Mouse (Mus musculus): ENCODE results near the gene Zfp28. TPM values are rescaled to one million over a fixed set of nuclear protein-coding genes. Genes with fewer than 3 reads are reported as not detected.
A peak's percentile ranks its signal among the peaks of the same experiment; 100 is the strongest.

Zfp28 gene
- polyA plus RNA-seq, 1 experiment from 2014 or later, result 14.9 TPM

GRCm38 (mm10) chr7:6384011-6384410, 916 bp downstream of the Zfp28 start:
- 76% methylated on average over 8 of the region's 8 CpGs for WGBS
- Histone ChIP-seq H3K36me3 (ENCODE audit: control insufficient read depth, insufficient read depth, low read length) (no peaks in the 10 kb centered on the region), H3K4me1 (ENCODE audit: control insufficient read depth, insufficient read depth, low read length) (peaks cover 4% of the 10 kb centered on the region; the same call in 1 of the 2 replicates), H3K4me2 (ENCODE audit: low read depth) (peak overlapping the region; percentile 61), H3K9me3 (ENCODE audit: control insufficient read depth, low read length) (no peaks in the 10 kb centered on the region), H3K27me3 (ENCODE audit: control insufficient read depth, insufficient read depth, low read length) (no peaks in the 10 kb centered on the region), H3K9ac (ENCODE audit: low read length) (peak overlapping the region; percentile 60; the same call in 1 of the 2 replicates), H3K4me3 (ENCODE audit: low read depth, low read length) (peak overlapping the region; percentile 45), H3K27ac (ENCODE audit: low read depth, low read length) (no peak overlapping the region)
- ATAC-seq (ENCODE audit: insufficient read depth, low FRiP score, low TSS enrichment) (no peak), DNase-seq (ENCODE audit: low spot score) (no peak)

DNA sequence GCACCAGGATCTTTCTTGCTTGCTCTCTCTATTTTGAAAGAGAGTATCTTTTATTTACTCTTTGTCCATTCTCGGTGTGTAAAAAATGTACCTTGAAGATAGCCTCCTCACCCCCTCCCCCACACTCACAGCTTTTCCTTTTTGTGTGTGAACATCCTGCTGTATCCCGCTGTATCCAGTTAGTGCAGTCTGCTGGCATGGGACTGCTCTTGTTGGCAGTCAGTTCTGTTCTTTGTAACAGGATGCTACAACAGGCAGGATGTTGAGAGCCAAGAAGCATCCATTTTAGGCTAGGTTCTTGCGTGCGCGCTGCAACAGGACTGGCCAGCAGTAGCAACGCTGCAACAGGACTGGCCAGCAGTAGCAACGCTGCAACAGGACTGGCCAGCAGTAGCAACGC, 3.9 kb downstream of the Zfp28 start:
- WGBS, result 97% methylated on average over 7 of the region's 8 CpGs
- no peaks in the 10 kb centered on the region for H3K27me3 ChIP-seq (ENCODE audit: control insufficient read depth, insufficient read depth, low read length)
- H3K27ac ChIP-seq (ENCODE audit: low read depth, low read length), result no peak overlapping the region
- DNase-seq (ENCODE audit: low spot score) (no peak), ATAC-seq (ENCODE audit: insufficient read depth, low FRiP score, low TSS enrichment) (no peak)
- peaks cover 4% of the 10 kb centered on the region; the same call in 1 of the 2 replicates for H3K4me1 ChIP-seq (ENCODE audit: control insufficient read depth, insufficient read depth, low read length)
- no peaks in the 10 kb centered on the region for H3K9me3 ChIP-seq (ENCODE audit: control insufficient read depth, low read length)
- no peak overlapping the region for H3K9ac ChIP-seq (ENCODE audit: low read length)
- H3K4me3 ChIP-seq (ENCODE audit: low read depth, low read length), result no peak overlapping the region
- no peak overlapping the region for H3K4me2 ChIP-seq (ENCODE audit: low read depth)
- H3K36me3 ChIP-seq (ENCODE audit: control insufficient read depth, insufficient read depth, low read length), result peaks cover 4% of the 10 kb centered on the region; the same call in 1 of the 2 replicates

- 88% methylated on average over 5 of the region's 5 CpGs for WGBS
- no peak overlapping the region for H3K4me3 ChIP-seq (ENCODE audit: low read depth, low read length)
- no peaks in the 10 kb centered on the region; the same call in 1 of the 2 replicates for H3K4me1 ChIP-seq (ENCODE audit: control insufficient read depth, insufficient read depth, low read length)
- no peak overlapping the region for H3K4me2 ChIP-seq (ENCODE audit: low read depth)
- no peaks in the 10 kb centered on the region for H3K27me3 ChIP-seq (ENCODE audit: control insufficient read depth, insufficient read depth, low read length)
- no peak overlapping the region for H3K9ac ChIP-seq (ENCODE audit: low read length)
- no peak for DNase-seq (ENCODE audit: low spot score)
- H3K36me3 ChIP-seq (ENCODE audit: control insufficient read depth, insufficient read depth, low read length), result peaks cover 9% of the 10 kb centered on the region; the same call in 1 of the 2 replicates
- no peaks in the 10 kb centered on the region for H3K9me3 ChIP-seq (ENCODE audit: control insufficient read depth, low read length)
- no peak overlapping the region for H3K27ac ChIP-seq (ENCODE audit: low read depth, low read length)
- ATAC-seq (ENCODE audit: insufficient read depth, low FRiP score, low TSS enrichment), result no peak
These were observed 5.9 kb downstream of the Zfp28 start for GRCm38 (mm10) chr7:6388971-6389370.

- WGBS, result 61% methylated on average over 5 of the region's 5 CpGs
- H3K9me3 ChIP-seq (ENCODE audit: control insufficient read depth, low read length), result no peaks in the 10 kb centered on the region
- no peak for DNase-seq (ENCODE audit: low spot score)
- no peak overlapping the region for H3K4me2 ChIP-seq (ENCODE audit: low read depth)
- H3K27ac ChIP-seq (ENCODE audit: low read depth, low read length), result no peak overlapping the region
- no peak overlapping the region for H3K9ac ChIP-seq (ENCODE audit: low read length)
- no peaks in the 10 kb centered on the region for H3K27me3 ChIP-seq (ENCODE audit: control insufficient read depth, insufficient read depth, low read length)
- ATAC-seq (ENCODE audit: insufficient read depth, low FRiP score, low TSS enrichment), result no peak
- H3K36me3 ChIP-seq (ENCODE audit: control insufficient read depth, insufficient read depth, low read length), result peaks cover 9% of the 10 kb centered on the region; the same call in 1 of the 2 replicates
- no peak overlapping the region for H3K4me3 ChIP-seq (ENCODE audit: low read depth, low read length)
- no peaks in the 10 kb centered on the region for H3K4me1 ChIP-seq (ENCODE audit: control insufficient read depth, insufficient read depth, low read length)
These were observed 6.4 kb downstream of the Zfp28 start for GRCm38 (mm10) chr7:6389449-6389848.

- no peaks in the 10 kb centered on the region for H3K36me3 ChIP-seq (ENCODE audit: control insufficient read depth, insufficient read depth, low read length)
- H3K4me2 ChIP-seq (ENCODE audit: low read depth), result peak within 1 kb of the TSS; percentile 55
- 30% methylated on average over 25 of the region's 25 CpGs for WGBS
- peak; percentile 74 for DNase-seq (ENCODE audit: low spot score)
- H3K4me3 ChIP-seq (ENCODE audit: low read depth, low read length), result peak within 1 kb of the TSS; percentile 34
- H3K9me3 ChIP-seq (ENCODE audit: control insufficient read depth, low read length), result no peaks in the 10 kb centered on the region
- peak within 1 kb of the TSS; percentile 26 for H3K9ac ChIP-seq (ENCODE audit: low read length)
- ATAC-seq (ENCODE audit: insufficient read depth, low FRiP score, low TSS enrichment), result peak; percentile 89
- H3K4me1 ChIP-seq (ENCODE audit: control insufficient read depth, insufficient read depth, low read length), result no peaks in the 10 kb centered on the region
- no peak within 1 kb of the TSS for H3K27ac ChIP-seq (ENCODE audit: low read depth, low read length)
- no peaks in the 10 kb centered on the region for H3K27me3 ChIP-seq (ENCODE audit: control insufficient read depth, insufficient read depth, low read length)
These were observed 15.2 kb downstream of the Zfp28 start, which contains the start of gene Smim17 for GRCm38 (mm10) chr7:6397996-6398975. Gene Smim17 (plus strand): TSS chr7:6398715.

DNA sequence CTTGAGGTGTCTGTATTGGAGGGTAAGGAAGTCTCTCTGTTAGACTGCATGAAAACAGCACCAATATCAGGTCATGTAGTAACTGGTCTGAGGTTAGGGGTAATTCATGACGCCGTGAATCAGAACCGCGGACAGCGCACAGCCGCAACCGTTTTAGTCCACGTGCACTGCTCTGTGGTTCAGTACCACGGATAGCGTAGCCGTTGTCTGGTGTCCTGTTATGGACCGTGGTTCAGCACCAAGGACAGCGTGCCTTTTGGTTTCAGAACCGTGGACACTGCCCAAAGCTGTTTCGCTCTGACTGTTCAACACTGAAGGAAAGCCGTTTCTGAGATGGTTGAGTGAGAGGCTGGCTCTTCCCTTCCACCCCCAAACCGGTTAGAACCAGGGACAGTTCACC, 26.9 kb downstream of the Zfp28 start, which contains the start of gene Gm20715:
Gm20715 (plus strand) TSS at position 235 of the 400 bp plus-strand sequence.
- Histone ChIP-seq H3K4me2 (ENCODE audit: low read depth) (no peak within 1 kb of the TSS), H3K36me3 (ENCODE audit: control insufficient read depth, insufficient read depth, low read length) (no peaks in the 10 kb centered on the region), H3K9ac (ENCODE audit: low read length) (no peak within 1 kb of the TSS), H3K4me1 (ENCODE audit: control insufficient read depth, insufficient read depth, low read length) (no peaks in the 10 kb centered on the region), H3K27ac (ENCODE audit: low read depth, low read length) (no peak within 1 kb of the TSS), H3K27me3 (ENCODE audit: control insufficient read depth, insufficient read depth, low read length) (no peaks in the 10 kb centered on the region), H3K9me3 (ENCODE audit: control insufficient read depth, low read length) (no peaks in the 10 kb centered on the region; the same call in 1 of the 2 replicates), H3K4me3 (ENCODE audit: low read depth, low read length) (no peak within 1 kb of the TSS)
- DNase-seq (ENCODE audit: low spot score), result peak; percentile 84
- WGBS, result under 1% methylated on average over 17 of the region's 17 CpGs
- peak; percentile 72 for ATAC-seq (ENCODE audit: insufficient read depth, low FRiP score, low TSS enrichment)

- WGBS, result 8% methylated on average over 17 of the region's 22 CpGs
These were observed 31.7 kb downstream of the Zfp28 start for GRCm38 (mm10) chr7:6414626-6415441.

GRCm38 (mm10) chr7:6415442-6415787, 32.3 kb downstream of the Zfp28 start:
- no peak overlapping the region for H3K27ac ChIP-seq (ENCODE audit: low read depth, low read length)
- DNase-seq (ENCODE audit: low spot score), result no peak
- no peak overlapping the region for H3K4me3 ChIP-seq (ENCODE audit: low read depth, low read length)
- 0 out of 2 replicates have a peak, but pooled peaks have one; percentile 16 for ATAC-seq (ENCODE audit: insufficient read depth, low FRiP score, low TSS enrichment)
- H3K4me2 ChIP-seq (ENCODE audit: low read depth), result no peak overlapping the region
- no peaks in the 10 kb centered on the region for H3K27me3 ChIP-seq (ENCODE audit: control insufficient read depth, insufficient read depth, low read length)
- no peaks in the 10 kb centered on the region for H3K9me3 ChIP-seq (ENCODE audit: control insufficient read depth, low read length)
- WGBS, result 23% methylated on average over 8 of the region's 8 CpGs
- no peak overlapping the region for H3K9ac ChIP-seq (ENCODE audit: low read length)
- no peaks in the 10 kb centered on the region for H3K4me1 ChIP-seq (ENCODE audit: control insufficient read depth, insufficient read depth, low read length)
- H3K36me3 ChIP-seq (ENCODE audit: control insufficient read depth, insufficient read depth, low read length), result no peaks in the 10 kb centered on the region

More at GRCm38 (mm10) chr7:6414626-6415441, 31.7 kb downstream of the Zfp28 start:
- no peaks in the 10 kb centered on the region for H3K36me3 ChIP-seq (ENCODE audit: control insufficient read depth, insufficient read depth, low read length)
- no peak overlapping the region for H3K9ac ChIP-seq (ENCODE audit: low read length)
- peak overlapping the region; percentile 27 for H3K4me2 ChIP-seq (ENCODE audit: low read depth)
- no peaks in the 10 kb centered on the region for H3K27me3 ChIP-seq (ENCODE audit: control insufficient read depth, insufficient read depth, low read length)
- H3K27ac ChIP-seq (ENCODE audit: low read depth, low read length), result no peak overlapping the region
- H3K4me1 ChIP-seq (ENCODE audit: control insufficient read depth, insufficient read depth, low read length), result no peaks in the 10 kb centered on the region
- H3K9me3 ChIP-seq (ENCODE audit: control insufficient read depth, low read length), result no peaks in the 10 kb centered on the region
- DNase-seq (ENCODE audit: low spot score) (peak; percentile 26), ATAC-seq (ENCODE audit: insufficient read depth, low FRiP score, low TSS enrichment) (peak; percentile 55; the same call in 1 of the 2 replicates)
- no peak overlapping the region for H3K4me3 ChIP-seq (ENCODE audit: low read depth, low read length)

All from neural tube, embryonic 11.5 days (tissue).